Mouse (Mus musculus) adrenal gland, adult 8-10 months (tissue): Measurements from ENCODE around the gene Dennd1a. TPM values are rescaled to one million over a fixed set of nuclear protein-coding genes. Genes with fewer than 3 reads are reported as not detected.
"Not testable (repeated sequence)": the region's sequence is repeated elsewhere in the genome, so short reads cannot be mapped to it uniquely, and the experiment has no call there.

ENCODE experiments used
- DNase-seq: peaks from one replicate; pipeline ENCODE4 v3.0.0; 2022
- total RNA-seq, 4 experiments: library from RNA; stranded (reverse); gene quantifications; 2 replicates each; pipeline ENCODE4 v1.2.4; 2022

Gene Dennd1a
- total RNA-seq, 4 experiments from 2014 or later: 27.9 to 41.0 (median 32.3) TPM

GRCm38 (mm10) chr2:37963362-37963761 lies 323.8 kb downstream of the Dennd1a start:
- no peak for DNase-seq

- no peak for DNase-seq
These were observed 338.8 kb downstream of the Dennd1a start for GRCm38 (mm10) chr2:37948424-37948823.

GRCm38 (mm10) chr2:37945598-37946336 lies 341.4 kb downstream of the Dennd1a start:
- DNase-seq: no peak

DNA sequence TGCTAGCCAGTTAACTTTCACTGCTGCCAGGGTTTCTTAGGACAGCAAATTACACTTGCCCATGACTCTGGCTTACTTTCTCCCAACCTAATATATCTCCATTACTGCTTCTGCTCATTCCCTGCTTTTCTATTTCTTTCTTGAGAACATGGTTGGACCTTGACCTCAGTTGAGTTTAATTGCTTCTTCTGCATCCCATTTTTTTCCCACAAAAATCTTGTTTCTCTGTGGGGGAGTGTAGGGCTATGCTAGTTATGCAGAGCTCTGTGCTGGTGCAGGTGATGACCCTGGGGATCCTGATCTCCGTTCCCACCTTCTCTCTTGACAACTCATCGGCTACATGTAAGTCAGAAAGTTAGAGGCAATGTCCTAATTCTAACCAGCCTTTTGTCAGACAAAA lies 344.3 kb downstream of the Dennd1a start:
- no peak for DNase-seq

DNA sequence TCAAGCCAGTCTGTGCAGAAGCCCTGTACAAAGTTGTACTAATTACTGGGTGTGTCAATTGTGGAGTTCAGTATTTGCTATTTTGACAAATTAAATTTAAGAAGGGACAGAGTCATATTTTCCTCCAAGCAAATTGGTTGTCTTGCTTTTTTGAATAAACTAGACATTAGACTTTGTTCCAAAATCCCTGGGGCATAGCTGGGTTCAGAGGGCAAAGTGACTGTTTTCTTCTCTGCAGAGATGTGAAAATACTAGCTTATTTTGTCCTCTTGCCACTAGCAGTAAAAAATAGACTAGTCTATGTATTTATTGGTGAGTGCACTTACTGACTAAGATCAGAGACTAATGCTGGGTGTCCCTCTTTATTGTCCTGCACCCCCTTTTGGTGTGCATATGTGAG lies 345.4 kb downstream of the Dennd1a start:
- no peak for DNase-seq

GRCm38 (mm10) chr2:37940845-37941361 lies 346.3 kb downstream of the Dennd1a start:
- no peak for DNase-seq

DNA sequence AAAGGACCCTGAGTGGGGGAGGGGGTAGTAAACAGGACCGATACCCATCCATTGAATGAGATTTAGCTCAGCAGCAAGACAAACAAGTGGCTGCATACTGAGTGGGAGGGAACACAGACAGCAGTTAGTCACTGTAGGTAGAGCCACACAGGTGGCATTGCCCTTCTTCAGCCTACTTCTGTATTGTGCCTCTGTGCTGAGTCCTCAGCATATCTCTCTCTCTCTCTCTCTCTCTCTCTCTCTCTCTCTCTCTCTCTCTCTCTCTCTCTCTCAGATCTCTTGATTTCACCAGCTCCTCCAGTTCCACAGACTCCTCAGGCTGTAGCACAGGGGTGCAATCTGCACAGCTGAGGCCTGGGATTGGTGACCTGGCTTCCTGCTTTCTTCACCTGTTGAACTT lies 347.2 kb downstream of the Dennd1a start:
- DNase-seq: no peak

GRCm38 (mm10) chr2:37936922-37937321 lies 350.3 kb downstream of the Dennd1a start:
- not testable (repeated sequence) for DNase-seq

GRCm38 (mm10) chr2:37932240-37932639 lies 354.9 kb downstream of the Dennd1a start:
- no peak for DNase-seq

DNA sequence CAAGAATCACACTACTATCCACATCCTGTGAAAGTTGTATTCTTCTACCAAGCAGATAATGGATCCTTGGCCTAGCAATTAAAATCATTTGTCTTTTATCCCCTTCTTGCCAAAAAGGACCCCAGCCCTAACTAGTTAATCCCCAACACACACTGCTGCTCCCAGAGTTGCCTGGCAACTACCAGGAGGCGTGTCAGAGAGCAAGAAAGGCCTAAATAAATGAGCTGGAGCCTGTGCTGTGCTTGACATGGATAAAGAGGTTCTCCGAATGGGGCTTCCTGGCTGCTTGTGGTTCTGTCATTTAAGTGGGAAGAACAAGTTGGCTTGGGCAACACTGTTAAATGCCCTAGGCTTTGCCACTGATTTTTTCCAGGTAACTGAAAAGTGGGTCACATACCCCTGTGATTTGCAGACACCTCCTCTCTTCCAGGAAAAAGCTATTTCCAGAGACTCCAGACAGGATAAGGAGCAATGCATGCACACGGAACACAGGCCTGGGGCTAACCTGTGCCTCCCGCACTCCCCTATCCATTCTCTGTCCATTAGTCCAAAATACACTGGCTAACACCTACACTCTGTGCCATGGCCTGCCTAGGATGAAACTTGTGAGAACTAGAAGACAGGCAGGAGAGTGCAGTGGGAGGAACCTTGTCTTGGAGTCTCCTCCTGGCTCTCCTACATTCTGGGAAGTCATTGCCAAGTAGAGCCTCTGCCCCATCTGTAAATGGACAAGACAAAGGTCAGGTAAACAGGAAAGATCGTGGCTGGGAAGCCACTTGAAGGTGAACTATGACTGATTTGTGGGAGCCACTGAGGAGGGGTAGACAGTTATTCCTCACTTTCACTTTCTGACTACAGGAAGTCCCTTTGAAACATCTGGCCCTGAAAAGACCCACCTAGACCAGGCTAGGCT lies 355.9 kb downstream of the Dennd1a start:
- no peak for DNase-seq

DNA sequence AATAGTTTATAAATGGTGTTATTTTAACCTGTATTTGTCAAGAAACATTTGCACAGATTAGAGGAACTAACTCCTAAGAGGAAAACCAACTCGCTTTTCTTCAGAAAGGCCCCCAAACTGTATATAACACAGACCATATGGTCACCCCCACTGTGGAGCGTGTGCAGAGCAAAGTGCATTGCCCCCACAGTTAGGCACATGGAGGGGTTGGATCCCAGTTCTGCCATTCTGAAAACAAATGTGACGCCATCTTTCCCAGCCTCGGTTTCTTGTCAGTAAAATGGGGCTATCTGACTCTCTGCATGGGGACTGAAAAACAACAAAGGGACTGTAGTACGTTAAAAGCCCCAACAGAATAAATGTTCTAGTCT lies 361.1 kb downstream of the Dennd1a start:
- DNase-seq: no peak

DNA sequence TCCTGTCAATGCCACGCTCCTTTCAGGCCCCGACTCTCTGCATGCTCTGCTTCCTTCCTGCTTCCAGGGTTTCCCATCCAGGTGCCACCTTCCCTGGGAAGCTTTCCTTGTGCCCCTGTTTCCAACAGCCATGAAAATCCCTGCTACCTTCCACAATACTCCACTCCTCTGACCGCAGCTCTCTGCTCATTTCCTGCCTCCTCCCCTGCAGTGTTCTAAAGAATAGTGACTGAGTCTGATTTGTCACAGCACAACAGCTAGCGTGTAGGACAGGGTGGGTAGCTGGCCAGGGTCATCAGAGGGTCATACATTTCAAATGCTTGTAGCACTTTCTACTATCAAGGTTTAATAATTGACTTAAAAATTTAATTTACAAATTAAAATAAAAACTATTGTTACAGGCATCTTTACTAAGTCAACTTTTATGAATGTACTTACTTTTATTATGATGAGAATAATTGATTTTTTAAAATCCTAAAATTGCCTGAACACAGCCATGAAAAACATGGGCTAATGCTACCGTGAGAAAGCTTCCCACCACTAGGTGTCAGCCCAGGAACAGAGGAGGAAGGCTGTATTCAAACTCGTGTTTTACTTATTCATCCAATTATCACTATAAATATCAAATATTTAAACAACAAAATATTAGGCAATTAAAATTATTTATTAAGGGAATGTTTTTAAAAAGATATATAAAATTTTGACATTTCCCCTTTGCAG lies 361.6 kb downstream of the Dennd1a start:
- no peak for DNase-seq

- DNase-seq: no peak
These were observed 378.3 kb downstream of the Dennd1a start for GRCm38 (mm10) chr2:37908721-37909506.

DNA sequence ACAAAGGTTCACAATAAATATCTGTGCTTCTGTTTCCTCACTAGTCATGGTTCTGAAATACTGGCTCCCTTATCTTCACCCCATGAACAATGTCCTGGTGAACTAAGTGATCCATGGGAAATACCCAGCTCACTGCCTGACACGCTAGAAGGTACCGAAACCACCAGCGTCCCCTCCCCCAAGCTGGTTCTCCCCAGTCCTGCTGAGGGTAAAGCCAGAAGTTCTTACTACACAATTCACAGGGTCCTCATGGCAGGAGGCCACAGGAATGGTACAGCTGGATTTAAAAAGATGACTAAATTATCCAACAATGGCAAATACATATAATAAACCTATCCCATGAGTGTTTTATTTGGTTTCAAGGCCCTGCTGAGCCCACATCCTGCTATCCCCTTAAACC lies 378.9 kb downstream of the Dennd1a start:
- DNase-seq: no peak

DNA sequence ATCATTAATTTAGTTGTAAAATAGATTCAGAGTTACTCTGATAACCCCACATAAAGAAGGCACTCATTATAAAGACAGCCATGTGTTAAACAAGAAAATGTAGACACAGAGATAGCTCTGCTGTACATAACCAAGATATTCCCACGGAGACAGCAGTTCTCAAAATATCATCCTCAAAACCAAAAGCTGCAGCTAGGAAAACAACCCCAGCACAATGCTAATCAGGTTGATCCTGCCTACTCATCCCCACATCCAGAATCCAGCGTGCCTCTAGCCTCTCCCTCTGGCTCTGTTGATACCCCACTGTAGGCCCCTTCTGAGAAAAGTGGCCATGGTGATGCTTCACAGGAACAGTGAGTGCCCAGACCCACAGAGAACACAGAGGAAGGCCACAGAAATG lies 380.9 kb downstream of the Dennd1a start:
- DNase-seq: no peak

GRCm38 (mm10) chr2:37903286-37903685 lies 383.9 kb downstream of the Dennd1a start:
- no peak for DNase-seq

DNA sequence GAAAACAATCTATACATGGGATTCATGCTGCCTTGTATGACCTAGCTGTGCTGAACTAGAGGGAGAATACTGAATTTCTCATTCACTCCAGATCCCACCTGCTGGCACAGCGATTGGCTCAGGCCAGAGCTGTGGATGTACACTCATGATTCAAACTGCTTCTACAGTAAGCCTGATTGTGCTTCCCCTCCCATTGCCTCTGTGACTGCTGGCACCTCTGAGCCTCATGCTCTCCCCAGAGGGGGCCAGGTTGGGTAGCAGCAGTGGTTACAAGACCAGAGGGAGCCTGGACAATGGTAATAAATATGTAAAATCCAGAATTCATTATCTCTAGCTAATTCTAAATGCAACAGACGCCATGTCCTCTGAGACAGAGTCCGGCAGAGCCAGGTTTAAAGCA lies 404.0 kb downstream of the Dennd1a start:
- no peak for DNase-seq

- no peak for DNase-seq
These were observed 405.8 kb downstream of the Dennd1a start for GRCm38 (mm10) chr2:37881262-37881913.

- no peak for DNase-seq
These were observed 407.5 kb downstream of the Dennd1a start for GRCm38 (mm10) chr2:37879697-37880096.

DNA sequence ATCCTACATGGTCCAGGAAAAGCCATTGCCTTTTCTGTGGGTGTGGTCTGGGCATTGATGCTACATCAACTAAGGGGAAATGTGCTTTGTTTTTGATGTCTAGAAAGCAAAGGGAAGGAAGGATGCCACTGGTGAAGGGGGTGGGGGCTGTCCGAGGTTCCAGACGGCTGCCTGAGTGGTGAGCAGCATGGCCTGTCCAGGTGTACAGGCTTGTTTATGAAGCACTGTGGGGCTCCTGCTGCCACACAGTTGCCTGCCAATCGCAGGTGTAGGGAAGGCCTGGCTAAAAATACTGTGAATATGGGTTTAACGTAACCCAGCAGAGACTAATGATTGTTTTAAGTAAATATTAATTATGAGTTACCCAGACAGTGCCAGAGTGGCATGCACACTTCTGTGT lies 414.4 kb downstream of the Dennd1a start:
- DNase-seq: no peak

DNA sequence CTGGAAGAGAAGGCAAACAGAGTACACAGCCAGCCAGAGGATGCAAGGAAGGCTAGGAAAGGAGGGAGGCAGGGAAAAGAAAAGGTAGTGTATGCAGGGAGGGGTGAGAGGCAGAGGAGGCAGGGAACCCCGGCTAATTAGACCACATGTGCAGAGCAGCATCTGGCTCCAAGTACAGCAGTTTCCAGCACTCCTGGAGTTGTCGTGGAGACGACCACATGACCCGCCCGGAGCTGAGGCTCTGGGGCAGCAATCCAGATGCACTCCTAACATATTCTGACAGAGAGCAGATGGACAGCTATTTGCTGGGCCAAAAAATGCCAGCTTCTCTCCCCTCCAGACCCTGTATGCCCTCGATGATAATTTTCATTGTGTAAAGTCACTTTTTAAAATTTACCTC lies 417.6 kb downstream of the Dennd1a start:
- peak; percentile 7 for DNase-seq
